Mouse (Mus musculus) erythroblast, embryonic 14.5 days (primary cell): ENCODE results near the gene Cdkal1. TPM values are rescaled to one million over a fixed set of nuclear protein-coding genes. Genes with fewer than 3 reads are reported as not detected.

ENCODE experiments used
- H3K27me3 ChIP-seq: 2 replicates; pipeline ENCODE4 v1.6.1; 2012; ENCODE audit warnings: inconsistent platforms; ENCODE audit not compliant: control insufficient read depth
- H3K36me3 ChIP-seq: 2 replicates; pipeline ENCODE4 v1.6.1; 2012; ENCODE audit warnings: mild to moderate bottlenecking, inconsistent platforms; ENCODE audit not compliant: control insufficient read depth
- H3K4me1 ChIP-seq: 2 replicates; pipeline ENCODE4 v1.6.1; 2012; ENCODE audit warnings: inconsistent platforms; ENCODE audit not compliant: control insufficient read depth
- H3K4me3 ChIP-seq: replicated peaks from 2 replicates; pipeline ENCODE3; 2012; ENCODE audit warnings: moderate library complexity, mild to moderate bottlenecking, inconsistent platforms
- H3K9me3 ChIP-seq: 2 replicates; pipeline ENCODE4 v1.6.1; 2012; ENCODE audit warnings: low read length, inconsistent platforms, mixed read lengths; ENCODE audit not compliant: control insufficient read depth
- GATA1 ChIP-seq: IDR thresholded peaks from 2 replicates; pipeline ENCODE4 v1.6.1; 2012; ENCODE audit warnings: low read length, inconsistent platforms, mixed read lengths
- TAL1 ChIP-seq: IDR thresholded peaks from 3 replicates; pipeline ENCODE4 v1.6.1; 2012; ENCODE audit warnings: low read length, inconsistent platforms, mixed read lengths
- polyA plus RNA-seq: library from polyadenylated mRNA; stranded (reverse); fragments of >175 nt; gene quantifications from 2 replicates; pipeline ENCODE4 v1.2.3, GENCODE M21; 2012

Gene Cdkal1
- polyA plus RNA-seq, 1 experiment = 0.10 TPM

DNA sequence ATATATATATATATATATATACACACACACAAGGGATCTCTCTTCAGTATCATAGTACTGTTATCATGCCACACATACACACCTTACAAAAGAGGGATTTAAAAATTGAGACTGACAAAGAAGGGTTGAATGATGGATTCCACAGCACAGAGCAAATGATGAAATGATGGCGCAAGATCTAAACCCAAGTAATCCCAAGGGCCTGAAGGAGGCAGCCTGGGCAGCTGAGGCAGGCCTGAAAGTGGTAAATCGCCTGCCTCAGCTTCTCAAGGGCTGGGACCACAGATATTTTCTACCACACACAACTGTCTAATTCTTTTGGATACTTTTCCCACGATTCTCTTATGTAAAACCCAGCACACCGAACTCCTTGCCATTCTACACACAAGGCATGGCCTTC lies 177.9 kb downstream of the Cdkal1 start:
- no peak overlapping the region for H3K4me3 ChIP-seq
- no peaks in the 10 kb centered on the region for H3K27me3 ChIP-seq
- TF ChIP-seq TAL1 (no peak), GATA1 (no peak)
- no peaks in the 10 kb centered on the region for H3K9me3 ChIP-seq
- no peaks in the 10 kb centered on the region for H3K36me3 ChIP-seq
- no peaks in the 10 kb centered on the region for H3K4me1 ChIP-seq

DNA sequence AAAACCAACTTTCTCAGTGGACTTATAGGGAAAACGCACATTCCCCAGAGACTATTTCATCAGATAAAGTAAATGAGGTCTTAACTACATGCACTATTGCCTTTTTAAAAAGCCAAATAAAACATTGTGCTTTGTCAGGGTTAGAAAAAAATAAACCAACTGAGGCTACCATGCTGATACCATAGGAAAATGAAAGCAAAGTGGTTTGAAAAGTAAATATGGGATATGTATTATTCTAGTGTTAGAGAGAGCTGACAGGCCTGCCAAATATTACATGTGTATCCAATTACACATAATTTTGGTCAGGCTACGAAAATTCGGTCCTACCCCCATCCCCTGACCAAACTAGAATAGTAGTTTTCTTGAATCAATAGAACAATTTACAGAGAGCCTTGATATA lies 184.8 kb downstream of the Cdkal1 start:
- Histone ChIP-seq H3K9me3 (no peaks in the 10 kb centered on the region), H3K4me3 (no peak overlapping the region), H3K4me1 (no peaks in the 10 kb centered on the region), H3K36me3 (no peaks in the 10 kb centered on the region), H3K27me3 (no peaks in the 10 kb centered on the region)
- no peak for TF ChIP-seq TAL1

DNA sequence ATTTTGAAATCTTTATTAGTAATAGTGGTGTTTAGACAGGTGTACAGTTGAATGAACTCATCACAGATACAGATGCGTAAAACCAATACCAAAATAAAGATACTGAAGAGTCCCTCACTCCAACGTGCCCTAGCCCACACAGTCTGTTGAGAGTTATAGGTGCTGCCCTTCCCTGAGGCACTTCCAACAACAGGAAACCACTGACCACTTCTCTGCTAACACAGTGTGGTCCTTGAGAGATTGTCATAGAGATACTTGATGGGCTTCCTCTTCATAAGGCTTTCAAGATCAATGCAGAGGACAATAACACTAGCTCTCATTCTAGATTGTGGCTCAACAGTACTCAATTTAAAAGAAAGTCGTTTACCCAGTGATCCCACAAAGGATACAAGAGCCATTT lies 191.6 kb downstream of the Cdkal1 start:
- H3K9me3 ChIP-seq = no peaks in the 10 kb centered on the region
- H3K4me3 ChIP-seq = no peak overlapping the region
- peaks cover 4% of the 10 kb centered on the region for H3K4me1 ChIP-seq
- H3K27me3 ChIP-seq = no peaks in the 10 kb centered on the region
- no peak for TF ChIP-seq GATA1
- no peak for TF ChIP-seq TAL1
- no peaks in the 10 kb centered on the region for H3K36me3 ChIP-seq

DNA sequence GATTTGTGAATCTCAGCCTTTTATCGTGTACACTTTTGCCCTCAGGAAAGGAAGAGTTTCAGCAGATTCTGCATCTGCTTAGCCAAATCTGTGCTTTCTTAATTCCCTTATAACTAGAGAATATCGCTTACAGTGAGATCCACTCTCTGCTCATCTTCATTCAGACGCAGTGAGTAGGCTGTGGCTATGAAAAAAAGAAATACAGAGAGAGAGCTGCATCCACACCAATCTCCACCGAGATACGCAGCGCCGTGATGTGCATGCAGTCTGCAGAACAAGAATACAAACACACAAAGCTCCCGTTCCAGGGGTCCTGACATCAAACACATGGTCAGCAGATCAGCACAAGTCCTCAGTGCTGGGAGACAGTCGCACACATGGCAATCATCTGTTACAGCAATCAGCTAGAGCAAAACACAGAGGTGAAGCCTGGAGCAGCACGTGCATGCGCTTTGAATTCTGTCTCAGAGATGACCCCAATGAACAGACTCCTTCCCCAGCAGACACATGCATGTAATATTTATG lies 199.6 kb downstream of the Cdkal1 start:
- Histone ChIP-seq H3K4me3 (no peak overlapping the region), H3K27me3 (no peaks in the 10 kb centered on the region), H3K4me1 (peaks cover 4% of the 10 kb centered on the region), H3K9me3 (no peaks in the 10 kb centered on the region), H3K36me3 (no peaks in the 10 kb centered on the region)
- TF ChIP-seq GATA1 (no peak), TAL1 (no peak)

DNA sequence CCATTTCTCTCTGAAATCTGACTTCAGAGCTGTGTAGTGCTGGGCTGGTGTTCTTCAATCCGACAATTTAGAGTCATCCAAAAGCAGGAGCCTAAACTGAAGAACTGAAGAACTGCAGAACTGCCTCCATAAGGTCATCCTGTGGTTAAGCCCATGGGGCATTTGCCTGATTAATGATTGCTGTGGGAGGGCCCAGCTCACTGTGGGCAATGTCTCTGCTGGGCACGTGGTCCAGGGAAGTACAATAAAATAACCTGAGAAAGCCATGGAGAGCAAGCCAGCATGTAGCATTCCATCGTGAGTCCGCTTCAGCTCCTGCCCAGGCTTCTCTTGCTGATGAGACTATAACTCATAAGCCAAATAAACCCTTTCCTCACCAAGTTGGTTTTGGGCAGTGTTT lies 202.1 kb downstream of the Cdkal1 start:
- TF ChIP-seq TAL1 = no peak
- no peak for TF ChIP-seq GATA1
- Histone ChIP-seq H3K4me3 (no peak overlapping the region), H3K4me1 (no peaks in the 10 kb centered on the region), H3K27me3 (no peaks in the 10 kb centered on the region), H3K9me3 (no peaks in the 10 kb centered on the region), H3K36me3 (no peaks in the 10 kb centered on the region)

DNA sequence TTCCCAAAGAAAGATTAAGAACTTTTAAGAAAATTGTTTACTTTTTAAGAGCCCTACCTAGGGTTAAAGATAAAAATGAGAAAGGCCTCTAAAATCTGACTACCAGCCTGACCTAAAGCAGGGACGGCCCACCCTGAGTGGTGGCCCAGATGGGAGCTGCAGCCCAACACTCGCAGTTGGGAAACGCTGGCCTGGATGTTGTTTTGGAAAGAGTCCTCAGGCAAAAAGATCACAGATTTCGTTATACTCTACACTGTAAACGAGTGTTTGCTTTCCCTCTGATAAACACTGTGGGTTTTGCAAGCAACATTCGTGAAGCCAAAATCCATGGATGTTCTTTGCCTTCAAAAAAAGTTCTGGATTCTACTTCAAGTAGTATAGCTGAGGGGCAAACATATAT lies 202.7 kb downstream of the Cdkal1 start:
- Histone ChIP-seq H3K9me3 (no peaks in the 10 kb centered on the region), H3K4me1 (no peaks in the 10 kb centered on the region), H3K27me3 (no peaks in the 10 kb centered on the region), H3K4me3 (no peak overlapping the region), H3K36me3 (no peaks in the 10 kb centered on the region)
- TF ChIP-seq TAL1 = no peak
- TF ChIP-seq GATA1 = no peak

DNA sequence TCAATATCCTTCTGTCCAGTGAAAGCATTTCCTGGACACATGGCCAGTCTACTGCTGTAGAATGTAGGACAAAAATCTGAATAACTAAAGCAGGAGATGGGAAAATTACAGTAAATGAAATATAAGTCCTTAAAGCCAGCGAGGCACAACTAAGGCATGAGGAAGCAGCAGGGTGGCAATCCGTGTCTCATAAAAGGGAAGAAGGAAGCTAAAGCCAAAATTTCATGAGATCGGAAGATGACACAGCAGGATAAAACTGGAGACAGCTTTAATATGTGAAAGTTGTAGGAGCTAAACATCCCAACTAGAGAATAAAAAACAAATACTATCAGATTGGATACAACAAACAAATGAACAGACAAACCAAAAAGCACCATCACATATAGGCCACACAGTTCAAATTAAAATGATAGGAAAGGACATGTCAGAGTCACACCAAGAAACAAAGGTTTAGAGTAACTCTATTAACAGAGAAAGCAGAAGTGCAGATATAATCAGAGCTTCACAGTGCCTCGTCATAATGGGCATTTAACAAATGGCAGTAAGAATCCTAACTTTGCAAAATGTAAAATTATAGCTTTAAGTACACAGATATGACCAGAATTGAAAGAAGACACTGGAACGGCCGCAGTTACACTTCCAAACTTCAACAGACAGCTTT lies 204.8 kb downstream of the Cdkal1 start:
- Histone ChIP-seq H3K36me3 (no peaks in the 10 kb centered on the region), H3K4me3 (no peak overlapping the region), H3K27me3 (no peaks in the 10 kb centered on the region), H3K4me1 (no peaks in the 10 kb centered on the region), H3K9me3 (no peaks in the 10 kb centered on the region)
- TF ChIP-seq TAL1 = no peak
- no peak for TF ChIP-seq GATA1

DNA sequence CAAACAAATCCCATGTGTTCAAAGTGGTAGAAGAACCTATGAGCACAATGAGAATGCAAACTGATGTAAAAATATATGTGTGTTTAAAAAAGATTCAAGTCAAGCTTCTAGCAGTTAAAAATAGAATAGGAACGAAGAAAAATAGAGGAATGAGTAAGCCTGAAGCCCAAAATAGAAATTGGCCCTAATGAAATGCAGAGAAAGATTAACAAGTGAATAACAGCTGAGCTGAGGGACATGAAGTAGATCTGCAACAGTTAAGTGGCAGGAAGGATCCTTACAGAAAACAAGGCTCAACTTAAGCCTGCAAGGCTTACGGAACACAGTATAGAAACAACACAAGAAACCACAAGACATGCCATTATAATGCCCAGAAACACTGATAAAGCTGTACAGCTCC lies 205.9 kb downstream of the Cdkal1 start:
- TF ChIP-seq GATA1 = no peak
- no peak for TF ChIP-seq TAL1
- Histone ChIP-seq H3K27me3 (no peaks in the 10 kb centered on the region), H3K36me3 (no peaks in the 10 kb centered on the region), H3K4me1 (no peaks in the 10 kb centered on the region), H3K4me3 (no peak overlapping the region), H3K9me3 (no peaks in the 10 kb centered on the region)

DNA sequence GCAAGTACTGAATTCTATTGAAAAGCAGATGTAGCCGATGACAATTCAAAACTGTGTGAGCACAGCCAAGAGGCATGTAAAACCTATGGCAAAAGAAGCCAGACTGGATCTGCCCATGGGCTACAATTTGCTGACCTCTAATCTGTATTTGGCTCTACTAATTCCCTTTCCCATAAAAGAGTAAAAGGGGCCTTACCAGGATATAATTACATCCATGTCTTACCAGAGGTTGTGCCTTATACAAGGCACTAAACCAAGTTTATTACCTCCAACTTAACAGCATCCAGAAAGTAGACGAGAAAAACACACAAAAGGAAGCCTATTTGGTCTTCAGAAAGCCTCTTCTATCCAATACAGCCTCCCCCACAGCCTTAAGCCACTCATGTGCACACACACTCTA lies 213.2 kb downstream of the Cdkal1 start:
- no peak for TF ChIP-seq GATA1
- TF ChIP-seq TAL1 = no peak
- Histone ChIP-seq H3K4me3 (no peak overlapping the region), H3K4me1 (no peaks in the 10 kb centered on the region), H3K27me3 (no peaks in the 10 kb centered on the region), H3K9me3 (no peaks in the 10 kb centered on the region), H3K36me3 (no peaks in the 10 kb centered on the region)

DNA sequence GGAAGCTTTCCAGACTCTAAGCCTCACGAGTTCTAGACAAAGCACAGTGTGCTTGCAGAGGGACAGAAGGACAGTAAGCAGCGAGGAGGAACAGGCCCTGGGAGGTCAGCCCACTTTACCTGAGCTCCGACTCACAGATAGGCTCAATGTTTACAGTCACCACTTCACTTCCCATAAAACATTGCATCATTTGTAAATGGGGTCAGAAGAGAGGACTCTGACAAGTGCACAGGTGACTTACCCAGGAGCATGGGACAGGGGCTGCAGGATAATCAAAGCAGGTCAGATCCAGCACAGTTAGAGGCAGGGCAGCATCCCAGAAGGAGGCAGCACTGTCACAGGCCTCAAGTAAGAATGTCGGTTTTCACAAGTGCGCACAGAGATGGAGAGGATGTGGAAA lies 214.3 kb downstream of the Cdkal1 start:
- H3K4me3 ChIP-seq = no peak overlapping the region
- H3K4me1 ChIP-seq = no peaks in the 10 kb centered on the region
- H3K27me3 ChIP-seq = no peaks in the 10 kb centered on the region
- H3K9me3 ChIP-seq = no peaks in the 10 kb centered on the region
- no peaks in the 10 kb centered on the region for H3K36me3 ChIP-seq
- TF ChIP-seq TAL1 = no peak
